Mouse (Mus musculus) testis, adult 2 months (tissue): ENCODE data around the gene Gpatch2.

Experiments used
- CTCF ChIP-seq: fragments of 200-500 bp; IDR thresholded peaks from 2 replicates; pipeline ENCODE4 v1.5.1; 2012; ENCODE audit warnings: low read depth, mild to moderate bottlenecking, inconsistent platforms, low read length, moderate library complexity; ENCODE audit not compliant: control insufficient read depth, insufficient read depth, insufficient replicate concordance
- POLR2A ChIP-seq: fragments of 200-500 bp; IDR thresholded peaks from 2 replicates; pipeline ENCODE4 v1.6.1; 2012; ENCODE audit warnings: low read depth, mild to moderate bottlenecking, inconsistent platforms, low read length, moderate library complexity; ENCODE audit not compliant: control insufficient read depth

DNA sequence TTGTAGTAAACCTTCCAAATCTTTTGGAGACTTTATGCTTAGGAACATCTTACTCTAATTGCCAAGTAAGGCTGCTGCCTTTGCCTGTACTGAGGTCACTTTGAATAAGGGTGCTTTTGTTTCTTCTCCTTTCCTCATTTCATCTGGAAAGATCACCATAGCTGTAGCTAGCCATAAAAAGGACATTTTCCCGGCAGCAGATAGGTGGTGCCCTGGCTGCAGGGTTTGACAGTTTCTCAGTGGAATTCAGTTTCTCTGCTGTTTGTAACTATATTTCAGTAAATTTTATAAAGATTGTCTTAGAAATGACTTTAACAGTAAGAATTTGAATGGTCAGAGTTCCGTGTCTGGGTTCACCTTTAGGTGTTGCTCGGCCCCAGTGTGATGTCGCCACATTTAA lies 43.4 kb downstream of the Gpatch2 start:
- no peak for TF ChIP-seq POLR2A
- TF ChIP-seq CTCF: no peak
